15 mouse cellular contexts compared by ENCODE assay signal in the genomic region with DNA sequence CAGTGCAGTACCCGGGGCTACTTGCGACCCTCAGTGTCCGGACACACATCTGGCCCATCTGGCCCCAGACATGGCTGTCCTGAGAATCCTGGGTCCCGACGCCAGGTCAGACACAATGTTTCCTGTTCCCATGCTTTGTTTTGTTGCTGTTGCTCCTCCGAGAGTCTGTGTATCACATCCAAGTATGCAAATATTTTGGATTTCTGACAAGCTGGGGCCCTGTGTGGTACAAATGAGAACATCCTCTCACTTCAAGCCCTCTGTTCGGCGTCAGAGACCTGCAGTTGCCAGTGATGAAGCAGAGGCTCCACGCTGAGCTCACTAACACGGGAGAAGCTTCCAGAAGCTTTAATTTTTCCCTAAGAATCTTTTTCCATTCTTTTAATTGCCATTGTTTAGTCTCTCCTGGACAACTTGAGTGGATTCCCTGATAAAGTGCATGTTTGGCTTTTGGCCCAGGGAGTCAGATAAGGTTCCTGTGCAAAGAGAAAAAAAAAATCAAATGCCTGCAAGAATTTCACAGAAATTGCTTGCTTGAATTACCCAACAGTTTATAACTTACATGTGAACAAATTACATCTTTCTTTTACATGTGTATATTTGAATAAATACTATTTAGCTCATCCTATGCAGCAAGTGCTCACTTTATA.
DNase-seq lines count a peak whose midpoint lies in the region; ATAC-seq lines count a peak whose summit lies in the region.
"Had no signal": no experiment of that assay in that cellular context is flagged by ENCODE, and none has a peak within 500 bp of the region (broad histone marks: within the 10 kb centered on the region; RNA-seq: fewer than 3 reads in every experiment).

No protein-coding gene starts in this region.

- no peak overlapping the region for H3K4me3 ChIP-seq in forebrain, embryonic 14.5 days (ENCODE audit: low read depth, low read length)
- no peak overlapping the region for H3K4me3 ChIP-seq in forebrain, embryonic 15.5 days
- H3K4me3 ChIP-seq in heart, embryonic 13.5 days, result peak overlapping the region; percentile 16; the same call in 1 of the 2 replicates
- H3K4me3 ChIP-seq in lung, embryonic 16.5 days (ENCODE audit: low read length), result peak overlapping the region; percentile 3; the same call in 1 of the 2 replicates
- H3K4me3 ChIP-seq: kidney, embryonic 15.5 days; myocyte had no signal

- no peak overlapping the region for H3K4me2 ChIP-seq in forebrain, embryonic 14.5 days (ENCODE audit: low read length)
- no peak overlapping the region for H3K4me2 ChIP-seq in forebrain, embryonic 15.5 days (replicated peaks)
- H3K4me2 ChIP-seq in heart, embryonic 13.5 days, result peak overlapping the region; percentile 49
- peak overlapping the region; percentile 28; the same call in 1 of the 2 replicates for H3K4me2 ChIP-seq in lung, embryonic 16.5 days (ENCODE audit: low read depth, low read length)
- H3K4me2 ChIP-seq: kidney, embryonic 15.5 days had no signal

- H3K4me1 ChIP-seq in forebrain, embryonic 14.5 days (ENCODE audit: control insufficient read depth, insufficient read depth, low read length), result no peaks in the 10 kb centered on the region
- H3K4me1 ChIP-seq in forebrain, embryonic 15.5 days, result no peaks in the 10 kb centered on the region
- H3K4me1 ChIP-seq in heart, embryonic 13.5 days, result peaks cover 12% of the 10 kb centered on the region
- peaks cover 4% of the 10 kb centered on the region; the same call in 1 of the 2 replicates for H3K4me1 ChIP-seq in lung, embryonic 16.5 days (replicated peaks; ENCODE audit: control insufficient read depth, insufficient read depth, low read length)
- H3K4me1 ChIP-seq: kidney, embryonic 15.5 days had no signal

- H3K27ac ChIP-seq in forebrain, embryonic 14.5 days (ENCODE audit: low read depth, low read length), result no peak overlapping the region
- no peak overlapping the region for H3K27ac ChIP-seq in forebrain, embryonic 15.5 days (replicated peaks)
- H3K27ac ChIP-seq in heart, embryonic 13.5 days (replicated peaks), result no peak overlapping the region
- no peak overlapping the region for H3K27ac ChIP-seq in lung, embryonic 16.5 days (ENCODE audit: low read length)
- H3K27ac ChIP-seq: kidney, embryonic 15.5 days; liver, embryonic 14.5 days had no signal

- H3K9ac ChIP-seq in forebrain, embryonic 14.5 days (ENCODE audit: low read length), result no peak overlapping the region
- no peak overlapping the region for H3K9ac ChIP-seq in forebrain, embryonic 15.5 days (replicated peaks)
- no peak overlapping the region; the same call in 1 of the 2 replicates for H3K9ac ChIP-seq in heart, embryonic 13.5 days
- no peak overlapping the region for H3K9ac ChIP-seq in lung, embryonic 16.5 days (ENCODE audit: low read length)
- H3K9ac ChIP-seq: kidney, embryonic 15.5 days; liver, embryonic 14.5 days had no signal

- no peaks in the 10 kb centered on the region for H3K36me3 ChIP-seq in forebrain, embryonic 14.5 days (ENCODE audit: control insufficient read depth, insufficient read depth, low read length)
- no peaks in the 10 kb centered on the region for H3K36me3 ChIP-seq in forebrain, embryonic 15.5 days
- H3K36me3 ChIP-seq in heart, embryonic 13.5 days, result no peaks in the 10 kb centered on the region
- no peaks in the 10 kb centered on the region for H3K36me3 ChIP-seq in lung, embryonic 16.5 days (ENCODE audit: control insufficient read depth, insufficient read depth, low read length)
- H3K36me3 ChIP-seq: kidney, embryonic 15.5 days had no signal

- ATAC-seq in forebrain, embryonic 14.5 days, result no peak
- ATAC-seq in forebrain, embryonic 15.5 days (replicated peaks), result no peak
- ATAC-seq in heart, embryonic 13.5 days (ENCODE audit: extremely low read depth, insufficient number of reproducible peaks, low FRiP score, low TSS enrichment), result no peak
- ATAC-seq in lung, embryonic 16.5 days (ENCODE audit: low read depth), result no peak
- ATAC-seq: activated CD4-positive, CD25-positive, alpha-beta regulatory T cell, adult 4 months had no signal

- 59% methylated on average over 10 of the region's 10 CpGs for WGBS in forebrain, embryonic 14.5 days
- WGBS in forebrain, embryonic 15.5 days, result 47% methylated on average over 10 of the region's 10 CpGs
- 25% methylated on average over 10 of the region's 10 CpGs for WGBS in heart, embryonic 13.5 days
- WGBS in lung, embryonic 16.5 days, result 20% methylated on average over 10 of the region's 10 CpGs

- H3K27me3 ChIP-seq in forebrain, embryonic 14.5 days (replicated peaks; ENCODE audit: control insufficient read depth, insufficient read depth, low read length), result peaks cover 28% of the 10 kb centered on the region
- H3K27me3 ChIP-seq in forebrain, embryonic 15.5 days, result peaks cover 16% of the 10 kb centered on the region; the same call in 1 of the 2 replicates
- H3K27me3 ChIP-seq in heart, embryonic 13.5 days (replicated peaks), result peaks cover 4% of the 10 kb centered on the region; the same call in 1 of the 2 replicates
- H3K27me3 ChIP-seq in lung, embryonic 16.5 days (ENCODE audit: control insufficient read depth, insufficient read depth, low read depth, low read length), result no peaks in the 10 kb centered on the region
- H3K27me3 ChIP-seq: kidney, embryonic 15.5 days had no signal

- peak; percentile 51 for DNase-seq in forebrain, embryonic 14.5 days (ENCODE audit: low spot score)
- peak; percentile 5 to 11 for DNase-seq in layer of hippocampus, postnatal 10 days (ENCODE audit: low spot score in 2 of 2)
- DNase-seq in layer of hippocampus, adult 9-11 months, result no peak
- DNase-seq in kidney, adult 11 months, result no peak
- DNase-seq in adrenal gland, adult 18-20 months (ENCODE audit: low spot score in 2 of 2), result no peak
- DNase-seq: adrenal gland, postnatal 36 days; cerebellum, adult 9-11 months; gastrocnemius, postnatal 14 days had no signal

- H3K9me3 ChIP-seq in forebrain, embryonic 14.5 days (replicated peaks; ENCODE audit: control insufficient read depth, low read length), result no peaks in the 10 kb centered on the region
- H3K9me3 ChIP-seq in forebrain, embryonic 15.5 days, result no peaks in the 10 kb centered on the region
- H3K9me3 ChIP-seq in heart, embryonic 13.5 days, result no peaks in the 10 kb centered on the region
- H3K9me3 ChIP-seq in lung, embryonic 16.5 days (ENCODE audit: control insufficient read depth, low read length), result no peaks in the 10 kb centered on the region
- H3K9me3 ChIP-seq: kidney, embryonic 15.5 days had no signal

Comparison
In these comparisons a context has a peak if more than half of its experiments do, and no peak if none do; other contexts are left out.
1. DNase-seq: peak in forebrain, embryonic 14.5 days (single experiment) and layer of hippocampus, postnatal 10 days (2 of 2); none in layer of hippocampus, adult 9-11 months (single experiment), kidney, adult 11 months (single experiment) and adrenal gland, adult 18-20 months (0 of 2).
2. H3K4me2 ChIP-seq: peak in heart, embryonic 13.5 days (single experiment) and lung, embryonic 16.5 days (single experiment); none in forebrain, embryonic 14.5 days (single experiment) and forebrain, embryonic 15.5 days (single experiment).
3. H3K4me3 ChIP-seq: peak in heart, embryonic 13.5 days (single experiment) and lung, embryonic 16.5 days (single experiment); none in forebrain, embryonic 14.5 days (single experiment) and forebrain, embryonic 15.5 days (single experiment).